Mouse (Mus musculus): ENCODE measurements around the gene Ppp2r5e.

DNA sequence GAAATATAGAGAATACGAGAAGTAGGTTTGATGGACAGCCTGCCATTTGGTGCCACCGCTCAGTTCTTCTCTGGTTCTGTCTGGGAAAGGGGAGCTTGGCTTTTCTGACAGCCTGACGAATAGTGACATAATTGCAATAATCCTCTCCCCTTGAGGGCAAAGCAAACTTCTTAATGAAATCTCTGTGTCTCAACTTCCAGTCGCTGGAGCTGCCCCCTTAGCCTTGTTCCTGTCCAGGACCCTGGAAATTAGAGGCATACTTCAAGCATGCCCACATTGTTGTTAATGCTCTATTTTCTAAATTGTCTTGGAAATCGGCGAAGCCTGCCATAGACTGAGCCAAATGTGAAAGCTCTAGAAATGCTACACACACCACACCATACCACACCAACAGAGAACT is 167.3 kb downstream of the Ppp2r5e start:
- TF ChIP-seq CTCF (conservative IDR thresholded peaks at IDR 0.05; ENCODE audit: low read length) (no peak), POU5F1 (IDR thresholded peaks at IDR 0.05; ENCODE audit: borderline replicate concordance, low read length) (no peak)

Data from E14TG2a.4 (cell line).